Mouse (Mus musculus): ENCODE data around the gene Atraid.

The Atraid gene

DNA sequence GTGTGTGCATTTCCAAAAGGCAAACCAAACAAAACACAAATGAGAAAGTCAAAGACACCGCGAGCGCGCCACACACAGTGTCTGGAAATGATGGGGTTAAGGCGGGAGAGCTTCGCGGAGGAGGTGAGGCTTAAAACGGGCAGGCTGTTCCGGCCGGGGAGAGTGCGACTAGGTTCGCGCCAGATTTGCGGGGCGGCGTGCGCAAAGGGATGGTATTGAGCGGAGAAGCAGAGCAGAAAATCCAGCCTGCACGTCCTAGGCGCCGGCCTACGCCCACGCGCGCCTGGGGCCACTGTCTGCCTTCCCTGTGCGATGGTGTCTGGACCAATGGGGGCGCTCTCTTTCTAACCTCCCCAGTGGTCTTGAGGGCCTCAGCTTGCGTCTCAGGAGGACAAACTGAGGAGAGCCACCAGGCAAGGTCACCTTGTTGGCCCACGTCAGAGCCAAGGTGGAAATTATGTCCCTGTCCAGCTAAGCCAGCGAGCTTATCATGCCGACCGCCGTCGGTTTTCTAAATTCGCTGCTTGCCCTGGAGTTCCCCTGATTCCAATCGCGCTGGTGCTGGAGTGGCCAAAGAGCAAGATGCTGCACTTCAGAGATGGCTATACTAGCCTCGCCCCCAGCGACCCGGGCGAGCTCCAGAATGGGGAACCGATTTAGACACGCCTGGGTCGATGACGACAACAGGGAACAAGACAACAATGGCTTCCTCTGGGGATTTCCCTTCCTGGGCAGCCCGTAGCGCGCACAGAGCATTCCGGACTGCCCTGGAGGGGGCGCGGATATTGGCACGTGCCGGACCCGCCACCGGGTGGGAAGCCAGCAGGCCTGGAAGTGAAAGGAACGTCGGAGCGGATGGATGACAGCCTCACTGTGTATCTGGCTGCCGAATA is 46.9 kb downstream of the Atraid start:
- peak; percentile 79 for DNase-seq (ENCODE audit: low read depth, low spot score)

DNA sequence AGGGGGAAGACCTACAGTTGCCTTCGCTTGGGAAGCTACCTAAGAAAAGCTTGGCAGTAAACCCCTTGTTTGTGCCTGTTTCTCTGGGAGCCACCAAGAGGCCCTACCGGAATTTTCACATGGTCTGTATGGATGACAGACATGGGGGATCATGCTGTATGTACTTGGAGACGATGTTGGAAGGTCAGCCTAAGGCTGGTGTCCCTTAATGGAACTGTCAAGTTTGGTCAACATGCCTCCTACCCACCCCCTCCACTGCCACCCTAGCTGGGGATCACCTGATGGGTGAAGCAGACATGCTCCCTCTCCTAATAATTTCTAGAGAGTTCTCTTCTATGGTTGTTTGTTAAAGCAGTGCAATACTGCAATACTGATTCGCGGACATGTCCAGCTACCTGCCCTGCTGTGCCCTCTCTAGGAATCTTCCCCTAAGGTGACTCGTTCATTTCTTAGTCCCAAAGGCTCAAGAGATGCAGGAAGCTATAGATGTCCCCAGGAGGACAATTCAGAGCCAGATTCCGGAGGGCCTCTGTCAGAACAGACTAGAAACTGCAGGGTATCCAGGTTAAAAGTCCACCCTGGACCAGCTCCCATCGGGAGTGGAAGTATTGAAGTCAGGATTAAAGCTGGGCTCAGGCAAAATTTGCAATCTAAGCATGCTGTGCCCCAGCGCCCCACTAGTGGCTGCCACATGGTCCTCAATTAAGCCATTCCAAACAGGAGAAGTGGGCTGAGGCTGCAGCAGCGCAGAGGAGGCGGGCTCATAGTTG is 47.8 kb downstream of the Atraid start:
- DNase-seq (ENCODE audit: low read depth, low spot score), result no peak
